Mouse (Mus musculus) liver, embryonic 14.5 days (tissue): ENCODE data around the gene Hoxa6. TPM values are rescaled to one million over a fixed set of nuclear protein-coding genes. Genes with fewer than 3 reads are reported as not detected.

Experiments used
- ATAC-seq: fragments of 200-750 bp; cut with Nextera tagmentation; 2 replicates; pipeline ENCODE4 v1.8.0; 2017; ENCODE audit warnings: moderate number of reproducible peaks, mild to moderate bottlenecking, moderate library complexity; ENCODE audit not compliant: insufficient read depth
- DNase-seq, 3 experiments: peaks; one replicate each; pipeline ENCODE4 v3.0.0-alpha.2; 2012 to 2013; ENCODE audit warnings: low read depth in 3 of 3, low spot score in 3 of 3
- H3K27ac ChIP-seq: fragments of 300-500 bp; sonication (generic); 2 replicates; pipeline ENCODE4 v1.5.1; 2014; ENCODE audit warnings: moderate library complexity, mild to moderate bottlenecking, control low read depth, inconsistent platforms
- H3K27me3 ChIP-seq: fragments of 300-500 bp; sonication (generic); 2 replicates; pipeline ENCODE4 v1.6.1; 2014; ENCODE audit warnings: mild to moderate bottlenecking, low read length, moderate library complexity; ENCODE audit not compliant: control insufficient read depth, insufficient read depth
- H3K36me3 ChIP-seq: fragments of 300-500 bp; sonication (generic); replicated peaks from 2 replicates; pipeline ENCODE4 v1.6.1; 2014; ENCODE audit warnings: low read depth; ENCODE audit not compliant: control insufficient read depth, insufficient read depth
- H3K4me1 ChIP-seq, 2 experiments: fragments of 200-500 bp in 1 of 2; fragments of 300-500 bp in 1 of 2; sonication (generic) in 1 of 2; replicated peaks; 2 replicates each; pipeline ENCODE4 v1.6.1; 2012 to 2014; ENCODE audit warnings: antibody characterized with exemption in 1 of 2, inconsistent platforms in 1 of 2, low read length in 1 of 2; ENCODE audit not compliant: control insufficient read depth in 2 of 2, insufficient read depth in 2 of 2
- H3K4me2 ChIP-seq: fragments of 300-500 bp; sonication (generic); 2 replicates; pipeline ENCODE4 v1.6.1; 2014; ENCODE audit warnings: low read depth, mild to moderate bottlenecking, control low read depth, moderate library complexity
- H3K4me3 ChIP-seq, 2 experiments: fragments of 200-500 bp in 1 of 2; fragments of 300-500 bp in 1 of 2; sonication (generic) in 1 of 2; 2 replicates each; pipeline ENCODE4 v1.5.1; 2012 to 2014; ENCODE audit warnings: low read depth in 2 of 2, low read length in 2 of 2, mild to moderate bottlenecking in 2 of 2, control low read depth in 1 of 2, inconsistent platforms in 1 of 2, moderate library complexity in 1 of 2; ENCODE audit not compliant: insufficient read depth in 1 of 2
- H3K9ac ChIP-seq: fragments of 300-500 bp; sonication (generic); replicated peaks from 2 replicates; pipeline ENCODE4 v1.6.1; 2014; ENCODE audit warnings: mild to moderate bottlenecking, control low read depth, moderate library complexity
- H3K9me3 ChIP-seq: fragments of 300-500 bp; sonication (generic); 2 replicates; pipeline ENCODE4 v1.6.1; 2016; ENCODE audit warnings: low read length, mixed read lengths; ENCODE audit not compliant: control insufficient read depth
- CTCF ChIP-seq: IDR thresholded peaks from 2 replicates; pipeline ENCODE4 v1.5.1; 2016; ENCODE audit warnings: antibody characterized with exemption, low read depth, control low read depth
- EP300 ChIP-seq: IDR thresholded peaks from 2 replicates; pipeline ENCODE4 v1.6.1; 2016; ENCODE audit warnings: antibody characterized with exemption, low read depth
- WGBS: fragments of 180-500 bp; shearing (Covaris S2); extraction: QIAGEN DNeasy Blood & Tissue Kit; methylation state at CpG from one replicate; pipeline ENCODE4 v1.1.7; 2014; ENCODE audit not compliant: insufficient replicate concordance; 5-methylcytosine and 5-hydroxymethylcytosine counted together
- polyA plus RNA-seq, 2 experiments: library from polyadenylated mRNA; depleted of rRNA in 1 of 2; stranded (reverse) in 1 of 2; unstranded in 1 of 2; fragments of >200 nt; fragmentation: Nextera tagmentation in 1 of 2; extraction: Ambion mirVana in 1 of 2; gene quantifications; 2 replicates each; pipeline versions ENCODE4 v1.2.1 to v1.2.3; 2012 to 2014

Gene Hoxa6
- polyA plus RNA-seq, 2 experiments, result not detected

DNA sequence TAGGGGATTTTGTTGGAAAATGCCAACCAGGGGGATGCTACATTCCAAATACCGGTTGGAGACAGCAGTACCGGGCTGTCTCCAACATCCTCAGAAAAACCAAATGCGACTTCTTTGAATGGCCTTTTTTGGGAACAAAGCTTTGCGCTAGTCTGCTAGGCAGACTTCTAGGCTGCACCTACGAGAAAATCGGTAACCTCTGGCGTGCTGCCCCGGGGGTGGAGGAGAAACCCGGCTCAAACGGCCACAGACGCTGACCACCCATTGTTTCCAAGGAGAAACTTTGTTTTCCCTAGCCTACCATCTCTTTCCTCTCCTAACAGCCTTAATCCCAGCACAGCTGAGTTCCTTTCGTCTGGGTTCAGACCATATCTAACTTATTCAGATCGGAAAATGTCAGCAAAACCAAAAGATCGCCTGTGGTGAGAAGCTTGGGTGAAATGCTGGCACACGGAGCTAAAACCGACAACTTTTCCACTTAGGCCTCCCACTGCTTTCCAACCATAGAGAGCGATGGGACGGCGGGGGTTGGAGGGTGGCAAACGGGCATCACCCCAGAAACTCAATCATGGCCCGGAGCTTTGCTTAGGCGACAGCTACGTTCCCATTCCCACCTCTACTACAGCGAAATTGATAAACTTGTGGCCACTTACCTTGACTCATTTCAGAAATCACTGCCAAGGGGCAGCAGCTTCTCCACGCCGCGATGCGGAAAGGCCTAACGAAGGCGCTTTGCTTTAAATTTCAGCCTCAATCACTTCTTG, 31.3 kb upstream of the Hoxa6 start:
- DNase-seq, result no peak
- no peak overlapping the region for H3K4me2 ChIP-seq
- H3K4me1 ChIP-seq, result no peaks in the 10 kb centered on the region
- no peak overlapping the region for H3K4me3 ChIP-seq
- TF ChIP-seq EP300 (no peak), CTCF (no peak)
- no peak overlapping the region for H3K9ac ChIP-seq
- ATAC-seq, result no peak
- peaks cover 100% of the 10 kb centered on the region for H3K27me3 ChIP-seq
- WGBS, result 2% methylated on average over 30 of the region's 30 CpGs
- H3K36me3 ChIP-seq, result no peaks in the 10 kb centered on the region
- H3K9me3 ChIP-seq, result no peaks in the 10 kb centered on the region
- no peak overlapping the region for H3K27ac ChIP-seq

GRCm38 (mm10) chr6:52238976-52239375, 30.5 kb upstream of the Hoxa6 start:
- TF ChIP-seq CTCF, result no peak
- no peak for TF ChIP-seq EP300

GRCm38 (mm10) chr6:52238155-52238545, 29.6 kb upstream of the Hoxa6 start:
- Histone ChIP-seq H3K27ac (no peak overlapping the region), H3K4me3 (no peak overlapping the region), H3K9me3 (no peaks in the 10 kb centered on the region), H3K4me2 (no peak overlapping the region), H3K4me1 (no peaks in the 10 kb centered on the region), H3K27me3 (peaks cover 100% of the 10 kb centered on the region), H3K9ac (no peak overlapping the region), H3K36me3 (no peaks in the 10 kb centered on the region)
- no peak for TF ChIP-seq EP300
- TF ChIP-seq CTCF, result no peak
- no peak for DNase-seq
- WGBS, result 8% methylated on average over 7 of the region's 7 CpGs
- ATAC-seq, result no peak

More at GRCm38 (mm10) chr6:52238976-52239375, 30.5 kb upstream of the Hoxa6 start:
- 5% methylated on average over 7 of the region's 7 CpGs for WGBS
- H3K27me3 ChIP-seq, result peaks cover 100% of the 10 kb centered on the region
- H3K27ac ChIP-seq, result no peak overlapping the region
- no peak overlapping the region for H3K4me3 ChIP-seq
- H3K4me2 ChIP-seq, result no peak overlapping the region
- ATAC-seq, result no peak
- no peak overlapping the region for H3K9ac ChIP-seq
- no peak for DNase-seq
- H3K9me3 ChIP-seq, result no peaks in the 10 kb centered on the region
- no peaks in the 10 kb centered on the region for H3K36me3 ChIP-seq
- H3K4me1 ChIP-seq, result no peaks in the 10 kb centered on the region

- Histone ChIP-seq H3K27ac (no peak overlapping the region), H3K4me1 (no peaks in the 10 kb centered on the region), H3K9ac (no peak overlapping the region), H3K36me3 (no peaks in the 10 kb centered on the region), H3K9me3 (no peaks in the 10 kb centered on the region), H3K4me3 (no peak overlapping the region), H3K4me2 (no peak overlapping the region), H3K27me3 (peaks cover 100% of the 10 kb centered on the region)
- DNase-seq (no peak), ATAC-seq (no peak)
- WGBS, result 13% methylated on average over 10 of the region's 10 CpGs
- no peak for TF ChIP-seq EP300
- TF ChIP-seq CTCF, result no peak
Measured at GRCm38 (mm10) chr6:52237346-52238154, 29.0 kb upstream of the Hoxa6 start.

DNA sequence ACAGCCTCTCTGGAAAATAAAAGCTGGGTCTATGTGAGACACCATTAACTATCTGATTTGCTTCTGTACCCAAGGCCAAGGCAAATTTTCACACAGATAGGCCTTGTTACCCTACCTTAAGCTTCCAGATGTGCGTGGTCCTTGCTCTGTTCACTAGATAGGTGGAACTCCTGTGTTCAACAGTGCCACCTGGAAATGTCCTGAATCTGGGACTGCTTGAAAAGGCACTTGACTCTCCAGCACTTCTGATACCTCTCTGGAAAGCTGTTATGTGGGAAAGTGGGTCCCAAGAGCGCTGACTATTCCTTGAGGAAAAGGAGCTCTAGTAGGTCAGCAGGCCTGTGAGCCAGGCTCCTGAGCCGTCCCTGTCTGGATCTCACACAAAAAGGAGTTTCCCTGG, 28.3 kb upstream of the Hoxa6 start:
- Histone ChIP-seq H3K9me3 (no peaks in the 10 kb centered on the region), H3K36me3 (no peaks in the 10 kb centered on the region), H3K4me3 (no peak overlapping the region), H3K4me2 (no peak overlapping the region), H3K9ac (no peak overlapping the region), H3K27me3 (peaks cover 100% of the 10 kb centered on the region), H3K27ac (no peak overlapping the region), H3K4me1 (no peaks in the 10 kb centered on the region)
- TF ChIP-seq CTCF, result no peak
- no peak for TF ChIP-seq EP300
- ATAC-seq (no peak), DNase-seq (no peak)
- 23% methylated on average over 3 of the region's 3 CpGs for WGBS
